Mouse (Mus musculus) kidney, embryonic 15.5 days (tissue): ENCODE results near the gene Eea1. TPM values are rescaled to one million over a fixed set of nuclear protein-coding genes. Genes with fewer than 3 reads are reported as not detected.
"Not testable (repeated sequence)": the region's sequence is repeated elsewhere in the genome, so short reads cannot be mapped to it uniquely, and the experiment has no call there.

Experiments used
- ATAC-seq: fragments of 200-750 bp; cut with Nextera tagmentation; replicated peaks from 2 replicates; pipeline ENCODE4 v1.8.0; 2017; ENCODE audit warnings: moderate TSS enrichment; ENCODE audit not compliant: low FRiP score
- H3K27ac ChIP-seq: fragments of 300-500 bp; sonication (generic); 2 replicates; pipeline ENCODE4 v1.5.1; 2015; ENCODE audit warnings: mild to moderate bottlenecking, inconsistent platforms
- H3K27me3 ChIP-seq: fragments of 300-500 bp; sonication (generic); 2 replicates; pipeline ENCODE4 v1.6.1; 2015; ENCODE audit warnings: inconsistent platforms
- H3K36me3 ChIP-seq: fragments of 300-500 bp; sonication (generic); 2 replicates; pipeline ENCODE4 v1.6.1; 2015; ENCODE audit warnings: inconsistent platforms
- H3K4me1 ChIP-seq: fragments of 300-500 bp; sonication (generic); 2 replicates; pipeline ENCODE4 v1.6.1; 2015; ENCODE audit warnings: inconsistent platforms
- H3K4me2 ChIP-seq: fragments of 300-500 bp; sonication (generic); 2 replicates; pipeline ENCODE4 v1.6.1; 2015; ENCODE audit warnings: moderate library complexity, mild to moderate bottlenecking, inconsistent platforms
- H3K4me3 ChIP-seq: fragments of 300-500 bp; sonication (generic); replicated peaks from 2 replicates; pipeline ENCODE4 v1.5.1; 2015; ENCODE audit warnings: mild to moderate bottlenecking, inconsistent platforms
- H3K9ac ChIP-seq: fragments of 300-500 bp; sonication (generic); 2 replicates; pipeline ENCODE4 v1.6.1; 2015; ENCODE audit warnings: mild to moderate bottlenecking, inconsistent platforms
- H3K9me3 ChIP-seq: fragments of 300-500 bp; sonication (generic); replicated peaks from 2 replicates; pipeline ENCODE4 v1.6.1; 2016; ENCODE audit warnings: inconsistent platforms
- WGBS: fragments of 180-500 bp; shearing (Covaris S2); methylation state at CpG from one replicate; pipeline ENCODE4 v1.1.7; 2015; ENCODE audit warnings: mixed read lengths; 5-methylcytosine and 5-hydroxymethylcytosine counted together
- polyA plus RNA-seq: library from polyadenylated mRNA; unstranded; fragments of >200 nt; fragmentation: Nextera tagmentation; extraction: Ambion mirVana; gene quantifications from 2 replicates; pipeline ENCODE4 v1.2.1, GENCODE M21; 2015

The Eea1 gene
- polyA plus RNA-seq, 1 experiment from 2014 or later = 18.1 TPM

DNA sequence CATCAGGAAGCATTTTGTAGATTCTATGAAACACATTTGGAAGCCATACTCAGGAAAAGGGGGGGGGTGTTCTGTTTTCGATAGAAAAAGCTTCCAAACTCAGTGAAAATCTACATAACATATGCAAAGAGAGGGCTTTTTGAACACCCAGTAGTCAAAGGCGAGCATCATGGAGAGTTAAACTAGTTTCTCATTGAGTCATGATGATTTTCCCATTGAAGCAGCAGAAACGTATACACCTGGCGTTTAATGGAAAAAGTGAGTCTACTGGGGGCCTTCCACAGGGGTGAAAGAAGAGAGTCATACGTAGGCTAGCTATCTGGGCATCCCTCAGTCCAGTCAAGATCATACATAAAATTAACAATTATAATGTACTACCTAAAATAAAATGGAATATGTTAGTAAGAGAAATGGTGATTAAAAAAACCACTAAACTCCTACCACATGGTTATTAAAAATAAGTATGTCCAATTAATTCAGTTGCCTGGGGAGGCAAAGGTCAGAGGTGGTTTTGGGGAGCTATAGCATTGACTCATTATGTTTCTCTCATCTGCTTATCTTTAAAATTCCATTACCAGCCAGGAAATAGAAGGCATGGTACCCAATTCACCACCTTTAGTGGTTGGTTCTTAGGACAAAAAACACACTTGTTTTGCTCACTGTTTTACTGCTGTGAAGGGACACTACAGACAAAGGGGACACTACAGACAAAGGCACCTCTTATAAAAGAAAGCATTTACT is 25.8 kb upstream of the Eea1 start:
- Histone ChIP-seq H3K4me3 (no peak overlapping the region), H3K36me3 (no peaks in the 10 kb centered on the region), H3K4me2 (no peak overlapping the region), H3K4me1 (peaks cover 4% of the 10 kb centered on the region; the same call in 1 of the 2 replicates), H3K9me3 (no peaks in the 10 kb centered on the region), H3K27me3 (no peaks in the 10 kb centered on the region), H3K27ac (no peak overlapping the region), H3K9ac (no peak overlapping the region)
- ATAC-seq = no peak
- 86% methylated on average over 5 of the region's 5 CpGs for WGBS

DNA sequence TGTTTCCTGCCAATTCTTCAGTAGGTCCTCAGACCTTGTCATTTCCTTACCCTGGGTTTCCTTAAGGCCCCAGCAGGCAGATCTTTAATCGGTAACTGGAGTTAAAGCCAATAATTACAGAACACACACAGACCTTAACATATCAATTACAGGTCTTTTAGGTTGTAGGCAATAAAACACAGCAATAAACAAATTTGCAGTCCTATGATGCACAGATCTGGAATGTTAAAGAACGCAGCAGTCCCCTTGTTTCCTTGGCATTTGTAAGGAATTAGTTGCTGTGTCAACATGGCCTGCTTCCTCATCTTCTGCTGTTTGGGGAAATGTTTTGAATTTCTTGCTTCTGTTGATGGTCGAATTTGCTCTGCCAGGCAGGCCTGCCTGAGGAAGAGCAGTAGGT is 21.7 kb upstream of the Eea1 start:
- Histone ChIP-seq H3K4me2 (no peak overlapping the region), H3K4me1 (peaks cover 4% of the 10 kb centered on the region; the same call in 1 of the 2 replicates), H3K36me3 (no peaks in the 10 kb centered on the region)

DNA sequence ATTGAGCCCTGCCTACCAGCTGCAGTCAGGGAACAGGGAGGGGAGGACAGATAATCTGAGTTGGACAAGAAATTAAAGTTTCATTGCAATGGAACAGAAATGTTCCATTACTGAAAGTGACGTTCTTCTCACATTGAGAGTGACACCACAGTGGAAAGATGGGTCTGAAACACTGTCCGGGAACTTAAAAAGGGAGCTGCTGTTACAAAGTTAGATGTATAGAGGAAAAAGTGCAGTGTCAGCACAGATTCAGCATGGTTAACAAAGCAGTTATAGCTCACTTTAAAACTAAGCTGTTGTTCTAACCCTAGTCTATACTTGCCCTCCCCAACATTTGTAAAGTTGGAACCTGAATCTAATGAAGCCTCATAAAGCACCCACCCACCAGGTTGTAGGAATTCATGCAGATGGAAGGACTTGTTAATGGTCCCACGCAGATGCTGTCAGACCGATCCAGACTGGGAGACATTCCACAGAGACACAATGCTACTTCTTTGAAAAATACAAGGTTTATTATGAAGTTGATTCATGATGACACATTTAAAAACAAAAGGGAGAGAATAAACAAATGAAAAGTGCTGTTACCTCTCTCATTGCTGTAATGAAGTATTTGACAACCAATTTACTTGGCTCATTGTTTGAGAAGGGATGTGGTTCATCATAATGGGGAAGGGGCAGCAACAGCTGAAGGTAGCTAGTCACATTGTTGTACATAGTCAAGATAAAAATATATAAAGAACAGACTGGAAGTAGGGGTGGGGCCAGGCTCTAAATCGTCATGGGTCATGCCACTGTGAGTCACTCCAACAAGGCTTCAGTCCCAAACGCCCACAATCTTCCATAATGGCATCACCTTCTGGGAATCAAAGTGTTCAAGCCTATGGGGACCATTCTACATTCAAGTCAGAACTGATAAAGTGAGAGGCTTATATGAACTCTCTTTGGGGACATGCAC is 16.9 kb upstream of the Eea1 start:
- H3K36me3 ChIP-seq = no peaks in the 10 kb centered on the region
- WGBS = 65% methylated on average over 6 of the region's 6 CpGs
- H3K4me1 ChIP-seq = peaks cover 4% of the 10 kb centered on the region; the same call in 1 of the 2 replicates
- H3K27me3 ChIP-seq = no peaks in the 10 kb centered on the region
- ATAC-seq = no peak
- no peaks in the 10 kb centered on the region for H3K9me3 ChIP-seq
- no peak overlapping the region for H3K27ac ChIP-seq
- H3K4me3 ChIP-seq = no peak overlapping the region
- no peak overlapping the region for H3K9ac ChIP-seq
- no peak overlapping the region for H3K4me2 ChIP-seq

More for the DNA sequence above, 21.7 kb upstream of the Eea1 start:
- Histone ChIP-seq H3K9me3 (no peaks in the 10 kb centered on the region), H3K27ac (no peak overlapping the region), H3K9ac (no peak overlapping the region), H3K4me3 (no peak overlapping the region), H3K27me3 (no peaks in the 10 kb centered on the region)
- ATAC-seq = no peak
- 14% methylated on average over 3 of the region's 3 CpGs for WGBS

DNA sequence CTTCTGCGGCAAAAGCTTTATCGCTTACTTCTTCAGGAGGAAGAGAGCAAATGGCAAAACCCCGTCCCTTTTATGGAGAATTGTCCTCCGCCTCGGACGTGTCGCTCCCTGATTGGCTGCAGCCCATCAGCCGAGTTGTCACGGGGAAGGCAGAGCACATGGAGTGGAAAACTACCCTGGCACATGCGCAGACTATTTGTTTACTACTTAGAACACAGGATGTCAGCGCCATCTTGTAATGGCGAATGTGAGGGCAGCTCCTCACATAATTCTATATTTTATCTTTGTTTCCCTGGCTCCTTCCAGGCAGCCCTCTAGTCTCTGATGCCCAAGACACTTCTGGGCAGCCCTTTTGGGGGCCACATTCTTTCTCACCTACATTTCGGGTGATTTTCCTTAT is 6.8 kb upstream of the Eea1 start:
- 92% methylated on average over 13 of the region's 13 CpGs for WGBS
- H3K27me3 ChIP-seq = not testable (repeated sequence)

DNA sequence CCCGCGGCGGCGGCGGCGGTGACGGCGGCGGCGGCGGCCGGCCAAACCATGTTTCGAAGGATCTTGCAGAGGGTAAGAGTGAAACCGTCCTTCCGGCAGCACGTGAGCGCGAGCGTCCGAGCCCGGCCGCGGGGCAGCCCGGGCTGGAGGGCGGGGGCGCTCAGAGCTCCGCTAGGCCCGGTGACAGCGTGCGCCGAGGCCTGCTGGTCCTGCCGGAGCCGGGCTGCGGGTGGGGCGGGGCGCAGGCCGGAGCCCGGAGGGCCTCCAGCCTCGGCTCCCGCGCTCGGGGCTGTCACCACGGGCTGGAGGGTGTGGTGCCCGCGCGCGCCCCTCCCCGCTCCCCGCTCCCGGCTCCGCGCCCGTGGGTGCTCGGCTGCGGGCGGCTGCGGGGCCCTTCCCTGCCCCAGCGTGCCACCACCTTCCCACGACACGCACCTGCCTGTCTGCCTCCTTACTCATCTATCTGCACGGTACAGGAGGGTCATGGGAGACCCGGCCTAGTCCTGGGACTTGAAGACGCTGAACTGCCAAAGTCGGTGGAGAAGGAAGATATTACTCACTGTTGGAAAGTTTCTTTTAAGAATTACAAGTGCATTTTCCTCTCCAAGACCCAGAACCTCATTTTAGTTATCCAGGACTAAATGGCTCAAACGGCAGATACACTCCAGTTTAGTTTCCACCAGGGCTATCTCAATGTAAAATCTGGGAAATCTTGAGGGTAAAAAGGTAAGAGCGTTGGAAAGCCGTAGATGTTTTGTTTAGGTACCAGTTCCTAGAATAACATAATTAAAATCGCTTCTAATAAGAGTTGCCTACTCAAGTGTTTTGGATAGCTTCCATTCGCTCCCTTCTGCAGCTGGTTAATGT is 684 bp downstream of the Eea1 start:
- peak overlapping the region; percentile 90 for H3K27ac ChIP-seq
- peaks cover 17% of the 10 kb centered on the region for H3K4me1 ChIP-seq
- H3K36me3 ChIP-seq = no peaks in the 10 kb centered on the region
- peak overlapping the region; percentile 76 for H3K4me3 ChIP-seq
- peak; percentile 89 for ATAC-seq
- H3K9me3 ChIP-seq = no peaks in the 10 kb centered on the region
- no peaks in the 10 kb centered on the region for H3K27me3 ChIP-seq
- 4% methylated on average over 65 of the region's 69 CpGs for WGBS
- H3K4me2 ChIP-seq = peak overlapping the region; percentile 92
- H3K9ac ChIP-seq = peak overlapping the region; percentile 69

More for the DNA sequence above, 6.8 kb upstream of the Eea1 start:
- H3K9ac ChIP-seq, H3K9me3 ChIP-seq, H3K27ac ChIP-seq, H3K4me2 ChIP-seq, H3K4me1 ChIP-seq, H3K36me3 ChIP-seq, H3K4me3 ChIP-seq, ATAC-seq: not testable (repeated sequence)

DNA sequence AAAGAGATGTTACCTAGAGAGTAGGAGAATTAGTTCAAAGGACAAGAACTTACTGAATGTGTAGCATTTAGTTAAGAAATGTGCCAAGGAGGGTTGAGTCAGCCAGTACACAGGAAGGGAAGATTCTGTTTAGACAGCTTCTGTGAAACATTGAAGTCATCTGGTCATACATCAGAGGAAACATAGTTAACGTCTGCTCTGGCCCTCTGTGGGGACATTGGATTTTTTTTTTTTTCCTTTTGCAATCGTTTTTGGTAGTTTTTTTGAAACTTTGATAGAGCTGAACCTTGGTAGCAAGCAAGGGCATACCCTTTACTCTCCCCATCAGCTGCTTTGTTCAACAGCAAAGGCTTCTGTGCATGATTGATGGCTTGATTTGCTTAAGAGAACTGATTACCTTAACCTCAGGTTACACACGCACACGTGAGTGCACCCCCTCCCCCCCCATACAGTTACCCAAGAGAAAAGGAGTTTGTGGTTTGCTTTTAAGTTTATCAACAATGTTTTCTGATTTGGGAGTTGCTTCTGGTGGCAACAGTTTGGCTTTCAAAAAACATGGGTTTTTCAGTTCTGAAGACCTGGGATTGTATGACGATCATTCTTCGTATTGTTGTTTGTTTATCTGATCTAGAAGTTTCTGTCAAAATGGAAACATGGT is 1.4 kb downstream of the Eea1 start:
- Histone ChIP-seq H3K27ac (0 out of 2 replicates have a peak overlapping the region, but pooled peaks have one; percentile 9), H3K4me2 (peak overlapping the region; percentile 92), H3K9ac (no peak overlapping the region), H3K4me3 (peak overlapping the region; percentile 76), H3K36me3 (no peaks in the 10 kb centered on the region), H3K9me3 (no peaks in the 10 kb centered on the region), H3K4me1 (peaks cover 17% of the 10 kb centered on the region), H3K27me3 (no peaks in the 10 kb centered on the region)
- whole genome bisulfite sequencing = 36% methylated on average over 6 of the region's 6 CpGs
- no peak for ATAC-seq

DNA sequence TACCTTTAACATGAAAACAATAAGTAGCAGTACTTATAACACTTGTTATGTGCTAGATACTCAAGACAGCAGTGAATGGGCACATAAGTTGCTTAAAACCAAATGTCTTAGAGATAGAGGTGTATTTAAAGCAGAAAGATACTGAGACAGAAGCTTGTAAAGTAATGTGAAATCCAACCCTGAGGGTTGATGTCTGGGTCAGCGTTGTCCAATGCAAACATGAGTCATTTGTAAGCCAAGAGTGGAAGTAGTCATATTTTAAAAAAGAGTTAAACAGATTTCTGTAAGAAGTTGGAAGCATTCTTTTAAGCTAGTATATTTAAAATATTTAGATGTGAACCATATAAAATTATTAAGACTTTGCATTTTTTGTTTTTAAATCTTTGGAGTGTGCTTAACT is 4.6 kb downstream of the Eea1 start:
- Histone ChIP-seq H3K9me3 (no peaks in the 10 kb centered on the region), H3K27me3 (no peaks in the 10 kb centered on the region), H3K36me3 (no peaks in the 10 kb centered on the region), H3K27ac (no peak overlapping the region), H3K4me3 (no peak overlapping the region), H3K9ac (no peak overlapping the region), H3K4me1 (peaks cover 10% of the 10 kb centered on the region), H3K4me2 (no peak overlapping the region)
- ATAC-seq = no peak
- 27% methylated on average over 1 of the region's 1 CpGs for WGBS

DNA sequence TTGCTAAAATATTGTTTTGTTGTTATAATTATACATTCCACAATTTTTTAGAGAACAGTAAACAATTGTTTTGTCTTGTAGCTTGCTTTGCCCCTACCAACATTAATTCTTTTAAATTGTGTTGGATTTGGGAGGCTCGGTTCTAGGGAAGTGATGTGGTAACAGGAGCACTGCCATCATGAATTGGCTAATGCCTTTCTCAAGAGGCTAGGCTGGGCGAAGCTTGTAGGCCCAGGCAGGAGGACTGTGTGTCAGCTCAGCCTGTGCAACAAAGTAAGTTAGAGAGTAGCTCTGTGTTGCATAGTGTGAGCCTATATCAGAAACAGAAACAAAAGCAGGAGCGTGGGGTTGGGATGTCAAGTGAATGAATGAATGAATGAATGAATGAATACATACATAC is 9.0 kb downstream of the Eea1 start:
- Histone ChIP-seq H3K27me3 (no peaks in the 10 kb centered on the region), H3K36me3 (no peaks in the 10 kb centered on the region), H3K4me1 (no peaks in the 10 kb centered on the region), H3K27ac (no peak overlapping the region), H3K9me3 (no peaks in the 10 kb centered on the region), H3K4me2 (no peak overlapping the region), H3K4me3 (no peak overlapping the region), H3K9ac (no peak overlapping the region)
- whole genome bisulfite sequencing = 94% methylated on average over 3 of the region's 3 CpGs
- no peak for ATAC-seq

DNA sequence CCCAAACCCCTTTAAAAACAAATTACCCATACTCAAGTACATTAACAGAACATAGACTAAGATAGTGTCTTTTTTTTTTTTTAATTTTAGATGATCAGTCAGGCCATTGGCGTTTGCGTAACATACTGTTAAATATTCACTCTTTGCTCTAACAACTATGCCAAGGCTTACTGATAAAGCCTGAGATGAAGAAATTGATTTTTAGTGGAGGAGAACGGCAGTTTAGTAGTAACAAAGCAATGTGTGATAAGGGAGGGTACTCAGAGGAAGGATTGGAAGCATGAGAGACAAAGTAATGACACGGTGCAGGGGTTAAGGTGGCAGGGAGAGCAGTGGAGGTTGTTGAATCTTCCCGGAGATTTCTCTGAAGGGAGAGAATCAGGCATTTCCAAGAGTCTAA is 9.7 kb downstream of the Eea1 start:
- WGBS = 89% methylated on average over 5 of the region's 5 CpGs

DNA sequence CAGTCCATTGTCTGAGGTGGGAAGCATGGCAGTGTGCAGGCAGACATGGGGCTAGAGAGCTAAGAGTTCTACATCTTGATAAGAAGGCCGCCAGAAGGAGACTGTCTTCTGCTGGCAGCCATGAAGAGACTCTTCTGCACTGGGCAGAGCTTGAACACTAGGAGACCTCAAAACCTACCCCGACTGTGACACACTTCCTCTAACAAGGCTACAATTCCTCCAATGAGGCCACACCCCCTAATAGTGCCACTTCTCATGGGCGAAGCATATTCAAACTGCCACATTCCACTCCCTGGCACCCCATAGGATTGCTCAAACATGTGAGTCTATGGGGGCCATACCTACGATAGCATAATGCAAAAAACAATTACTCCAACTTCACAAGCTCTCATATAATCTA is 10.3 kb downstream of the Eea1 start:
- H3K4me2 ChIP-seq = no peak overlapping the region
- no peaks in the 10 kb centered on the region for H3K4me1 ChIP-seq
- H3K27ac ChIP-seq = no peak overlapping the region
- no peak for ATAC-seq
- no peak overlapping the region for H3K9ac ChIP-seq
- H3K9me3 ChIP-seq = no peaks in the 10 kb centered on the region
- no peaks in the 10 kb centered on the region for H3K36me3 ChIP-seq
- 97% methylated on average over 4 of the region's 4 CpGs for WGBS
- no peak overlapping the region for H3K4me3 ChIP-seq
- H3K27me3 ChIP-seq = no peaks in the 10 kb centered on the region

More for the DNA sequence above, 9.7 kb downstream of the Eea1 start:
- no peaks in the 10 kb centered on the region for H3K9me3 ChIP-seq
- no peak overlapping the region for H3K27ac ChIP-seq
- H3K4me2 ChIP-seq = no peak overlapping the region
- H3K36me3 ChIP-seq = no peaks in the 10 kb centered on the region
- H3K4me1 ChIP-seq = no peaks in the 10 kb centered on the region
- no peak overlapping the region for H3K4me3 ChIP-seq
- no peaks in the 10 kb centered on the region for H3K27me3 ChIP-seq
- ATAC-seq = no peak
- no peak overlapping the region for H3K9ac ChIP-seq

DNA sequence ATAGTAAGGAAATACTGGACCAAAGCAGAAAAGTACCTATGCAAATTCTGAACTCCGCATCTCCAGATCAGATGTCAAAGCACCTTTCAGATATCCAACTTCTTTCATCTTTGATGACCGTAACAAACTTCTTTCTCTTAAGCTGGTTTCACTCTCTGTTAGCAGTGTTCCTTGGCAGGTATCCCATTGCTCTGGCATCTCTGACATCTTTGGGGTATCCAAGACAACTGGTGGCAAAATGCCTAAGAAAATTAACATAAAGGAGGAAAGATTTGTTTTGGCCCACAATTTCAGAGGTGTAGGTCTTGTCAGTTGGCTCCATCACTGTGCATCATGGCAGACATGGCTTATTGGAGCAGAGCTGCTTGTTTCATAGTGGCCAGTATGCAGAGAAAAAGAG is 10.9 kb downstream of the Eea1 start:
- no peak for ATAC-seq
- Histone ChIP-seq H3K9me3 (no peaks in the 10 kb centered on the region), H3K27me3 (no peaks in the 10 kb centered on the region), H3K9ac (no peak overlapping the region), H3K4me1 (no peaks in the 10 kb centered on the region), H3K27ac (no peak overlapping the region), H3K36me3 (no peaks in the 10 kb centered on the region), H3K4me3 (no peak overlapping the region), H3K4me2 (no peak overlapping the region)
- 85% methylated on average over 2 of the region's 2 CpGs for WGBS
